Mouse (Mus musculus): ENCODE results near the gene Ctcfl.

The Ctcfl gene

GRCm38 (mm10) chr2:173119023-173119944 lies at the start of gene Ctcfl:
Gene Ctcfl (minus strand): TSS chr2:173119525.
- no peak for DNase-seq (ENCODE audit: low read depth, low spot score)

- no peak for DNase-seq (ENCODE audit: low read depth, low spot score)
These were observed 49.1 kb upstream of the Ctcfl start for GRCm38 (mm10) chr2:173168411-173168851.

- no peak for DNase-seq (ENCODE audit: low read depth, low spot score)
These were observed 46.0 kb upstream of the Ctcfl start for GRCm38 (mm10) chr2:173165357-173165756.

- no peak for DNase-seq (ENCODE audit: low read depth, low spot score)
These were observed 45.6 kb upstream of the Ctcfl start for GRCm38 (mm10) chr2:173164946-173165345.

GRCm38 (mm10) chr2:173164358-173164757 lies 45.0 kb upstream of the Ctcfl start:
- DNase-seq (ENCODE audit: low read depth, low spot score): no peak

GRCm38 (mm10) chr2:173163380-173163779 lies 44.1 kb upstream of the Ctcfl start:
- no peak for DNase-seq (ENCODE audit: low read depth, low spot score)

GRCm38 (mm10) chr2:173159354-173160311 lies 40.3 kb upstream of the Ctcfl start:
- DNase-seq (ENCODE audit: low read depth, low spot score): no peak

- no peak for DNase-seq (ENCODE audit: low read depth, low spot score)
These were observed 39.2 kb upstream of the Ctcfl start for GRCm38 (mm10) chr2:173158390-173159055.

GRCm38 (mm10) chr2:173157871-173158270 lies 38.5 kb upstream of the Ctcfl start:
- no peak for DNase-seq (ENCODE audit: low read depth, low spot score)

GRCm38 (mm10) chr2:173157376-173157775 lies 38.1 kb upstream of the Ctcfl start:
- DNase-seq (ENCODE audit: low read depth, low spot score): no peak

GRCm38 (mm10) chr2:173156923-173157322 lies 37.6 kb upstream of the Ctcfl start:
- no peak for DNase-seq (ENCODE audit: low read depth, low spot score)

- DNase-seq (ENCODE audit: low read depth, low spot score): no peak
These were observed 36.6 kb upstream of the Ctcfl start for GRCm38 (mm10) chr2:173155907-173156306.

GRCm38 (mm10) chr2:173154962-173155361 lies 35.6 kb upstream of the Ctcfl start:
- DNase-seq (ENCODE audit: low read depth, low spot score): no peak

GRCm38 (mm10) chr2:173154513-173154912 lies 35.2 kb upstream of the Ctcfl start:
- DNase-seq (ENCODE audit: low read depth, low spot score): no peak

GRCm38 (mm10) chr2:173153266-173153665 lies 33.9 kb upstream of the Ctcfl start:
- DNase-seq (ENCODE audit: low read depth, low spot score): no peak

GRCm38 (mm10) chr2:173152436-173153151 lies 33.3 kb upstream of the Ctcfl start, which contains the start of gene Pck1:
Gene Pck1 (plus strand): TSS chr2:173153048.
- DNase-seq (ENCODE audit: low read depth, low spot score): no peak

- DNase-seq (ENCODE audit: low read depth, low spot score): no peak
These were observed 32.5 kb upstream of the Ctcfl start for GRCm38 (mm10) chr2:173151784-173152284.

GRCm38 (mm10) chr2:173151352-173151751 lies 32.0 kb upstream of the Ctcfl start:
- no peak for DNase-seq (ENCODE audit: low read depth, low spot score)

- no peak for DNase-seq (ENCODE audit: low read depth, low spot score)
These were observed 28.7 kb upstream of the Ctcfl start for GRCm38 (mm10) chr2:173148001-173148400.

- no peak for DNase-seq (ENCODE audit: low read depth, low spot score)
These were observed 27.4 kb upstream of the Ctcfl start for GRCm38 (mm10) chr2:173146728-173147127.

- DNase-seq (ENCODE audit: low read depth, low spot score): no peak
These were observed 26.5 kb upstream of the Ctcfl start for GRCm38 (mm10) chr2:173145808-173146207.

All from telencephalon, adult 2 months (tissue).